Mouse (Mus musculus) heart, postnatal 0 days (tissue): Measurements from ENCODE around the gene 9930022D16Rik. TPM values are rescaled to one million over a fixed set of nuclear protein-coding genes. Genes with fewer than 3 reads are reported as not detected.
A peak's percentile ranks its signal among the peaks of the same experiment; 100 is the strongest.

Source experiments
- ATAC-seq: fragments of 200-750 bp; cut with Nextera tagmentation; 2 replicates; pipeline ENCODE4 v1.8.0; 2017; ENCODE audit warnings: low read depth, moderate number of reproducible peaks, moderate library complexity; ENCODE audit not compliant: insufficient read depth
- DNase-seq: peaks from one replicate; pipeline ENCODE4 v3.0.0-alpha.2; 2016; ENCODE audit warnings: low spot score
- H3K27ac ChIP-seq: fragments of 300-500 bp; sonication (generic); 2 replicates; pipeline ENCODE4 v1.5.1; 2014; ENCODE audit warnings: low read depth, mild to moderate bottlenecking
- H3K27me3 ChIP-seq: fragments of 300-500 bp; sonication (generic); 2 replicates; pipeline ENCODE4 v1.6.1; 2014; ENCODE audit warnings: low read length, mixed read lengths; ENCODE audit not compliant: control insufficient read depth, insufficient read depth
- H3K36me3 ChIP-seq: fragments of 300-500 bp; sonication (generic); replicated peaks from 2 replicates; pipeline ENCODE4 v1.6.1; 2014; ENCODE audit warnings: low read length, mixed read lengths; ENCODE audit not compliant: control insufficient read depth, insufficient read depth
- H3K4me1 ChIP-seq: fragments of 300-500 bp; sonication (generic); 2 replicates; pipeline ENCODE4 v1.6.1; 2014; ENCODE audit warnings: antibody characterized with exemption; ENCODE audit not compliant: control insufficient read depth, insufficient read depth
- H3K4me2 ChIP-seq: fragments of 300-500 bp; sonication (generic); 2 replicates; pipeline ENCODE4 v1.6.1; 2014; ENCODE audit warnings: low read depth, mild to moderate bottlenecking, low read length, moderate library complexity
- H3K4me3 ChIP-seq: fragments of 300-500 bp; sonication (generic); 2 replicates; pipeline ENCODE4 v1.5.1; 2014; ENCODE audit warnings: low read depth, low read length
- H3K9ac ChIP-seq: fragments of 300-500 bp; sonication (generic); replicated peaks from 2 replicates; pipeline ENCODE4 v1.6.1; 2014; ENCODE audit warnings: low read depth, low read length, mixed read lengths
- H3K9me3 ChIP-seq: fragments of 300-500 bp; sonication (generic); replicated peaks from 2 replicates; pipeline ENCODE4 v1.6.1; 2016; ENCODE audit warnings: low read length; ENCODE audit not compliant: control insufficient read depth
- CTCF ChIP-seq: IDR thresholded peaks from 2 replicates; pipeline ENCODE4 v1.5.1; 2016; ENCODE audit warnings: antibody characterized with exemption, control low read depth, low read depth
- EP300 ChIP-seq: IDR thresholded peaks from 2 replicates; pipeline ENCODE4 v1.6.1; 2016; ENCODE audit warnings: antibody characterized with exemption, low read depth
- WGBS: fragments of 180-500 bp; shearing (Covaris S2); extraction: QIAGEN DNeasy Blood & Tissue Kit; methylation state at CpG from one replicate; pipeline ENCODE4 v1.1.7; 2014; 5-methylcytosine and 5-hydroxymethylcytosine counted together
- polyA plus RNA-seq: library from polyadenylated mRNA; unstranded; fragments of >200 nt; fragmentation: Nextera tagmentation; extraction: Ambion mirVana; gene quantifications from 2 replicates; pipeline ENCODE4 v1.2.1, GENCODE M21; 2015
- total RNA-seq: library from RNA; depleted of rRNA; stranded (reverse); fragments of >200 nt; gene quantifications from 2 replicates; pipeline ENCODE4 v1.2.3, GENCODE M21; 2014; ENCODE audit warnings: low replicate concordance

9930022D16Rik gene
- total and polyA plus RNA-seq, 2 experiments from 2014 or later, result not detected

DNA sequence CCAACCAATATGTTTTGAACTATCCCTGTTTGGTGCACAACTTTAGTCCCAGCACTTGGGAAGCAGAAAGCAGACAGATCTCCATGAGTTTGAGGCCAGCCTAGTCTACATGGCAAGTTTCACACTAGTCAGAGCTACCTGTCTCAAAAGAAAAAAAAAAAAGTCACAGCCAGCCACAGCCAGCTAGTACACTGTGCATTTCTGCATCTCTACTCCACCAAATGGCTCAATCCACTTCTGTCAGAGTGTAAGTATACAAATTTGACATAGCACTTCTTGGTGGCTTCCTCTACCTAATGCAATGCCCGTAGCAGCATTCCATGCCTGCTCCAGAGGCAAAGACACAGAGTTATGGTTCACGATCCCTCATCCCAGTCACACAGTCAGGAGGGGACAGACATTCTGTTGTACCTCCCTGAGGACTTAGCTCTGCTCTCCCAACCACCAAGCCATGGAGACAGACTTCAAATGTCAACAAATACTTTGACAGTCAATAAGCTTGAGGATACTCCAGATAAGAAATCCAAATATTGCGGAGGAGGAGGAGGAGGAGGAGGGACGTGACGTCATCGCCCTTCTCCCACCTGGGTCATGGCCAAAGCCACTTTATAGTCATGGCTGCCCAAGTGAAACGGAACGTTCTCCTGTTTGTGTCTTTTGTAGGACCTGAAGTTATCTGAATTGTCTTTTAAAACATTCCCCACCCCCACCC is 3.1 kb downstream of the 9930022D16Rik start:
- H3K27ac ChIP-seq, result no peak overlapping the region
- no peak for ATAC-seq
- H3K4me1 ChIP-seq, result no peaks in the 10 kb centered on the region
- no peak for DNase-seq
- no peak overlapping the region for H3K4me3 ChIP-seq
- H3K36me3 ChIP-seq, result no peaks in the 10 kb centered on the region
- H3K9ac ChIP-seq, result no peak overlapping the region
- H3K27me3 ChIP-seq, result no peaks in the 10 kb centered on the region
- TF ChIP-seq EP300 (no peak), CTCF (no peak)
- no peak overlapping the region for H3K4me2 ChIP-seq
- 52% methylated on average over 8 of the region's 8 CpGs for WGBS
- no peaks in the 10 kb centered on the region for H3K9me3 ChIP-seq

DNA sequence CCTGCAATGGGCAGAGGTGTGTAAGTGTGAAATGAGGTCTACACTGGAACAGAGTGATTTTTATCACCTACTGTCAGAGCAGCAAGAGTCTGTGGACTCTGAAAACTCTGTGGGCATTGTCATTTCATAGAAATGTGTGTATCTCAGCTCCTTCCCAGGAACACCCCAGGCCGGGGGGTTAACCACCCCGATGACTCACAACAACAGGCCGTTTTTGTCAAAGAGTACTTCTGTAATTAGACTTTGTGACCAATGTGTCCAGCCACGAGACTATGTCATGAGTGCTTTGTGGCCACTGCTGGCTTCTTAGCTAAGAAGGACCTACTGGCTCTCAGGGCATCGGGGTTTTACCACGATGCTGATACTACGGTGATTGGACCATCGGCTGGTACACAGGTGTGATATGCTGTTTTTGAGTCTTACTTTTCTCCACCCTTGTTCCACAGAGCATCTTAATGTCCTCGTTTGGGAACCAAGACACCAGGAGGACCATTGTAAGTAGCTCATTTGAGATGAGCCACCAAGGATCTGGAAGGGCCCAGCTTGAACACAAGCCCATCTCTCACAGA is 3.8 kb downstream of the 9930022D16Rik start:
- no peak for ATAC-seq
- H3K9ac ChIP-seq, result no peak overlapping the region
- TF ChIP-seq EP300 (no peak), CTCF (no peak)
- H3K9me3 ChIP-seq, result peaks cover 5% of the 10 kb centered on the region; the same call in 1 of the 2 replicates
- no peaks in the 10 kb centered on the region for H3K36me3 ChIP-seq
- H3K27me3 ChIP-seq, result no peaks in the 10 kb centered on the region
- no peak for DNase-seq
- no peak overlapping the region for H3K4me3 ChIP-seq
- H3K4me1 ChIP-seq, result no peaks in the 10 kb centered on the region
- no peak overlapping the region for H3K27ac ChIP-seq
- H3K4me2 ChIP-seq, result no peak overlapping the region
- 78% methylated on average over 9 of the region's 9 CpGs for WGBS

GRCm38 (mm10) chr11:109419461-109419860 is 5.7 kb downstream of the 9930022D16Rik start:
- no peak overlapping the region for H3K4me3 ChIP-seq
- H3K27me3 ChIP-seq, result no peaks in the 10 kb centered on the region
- TF ChIP-seq CTCF (no peak), EP300 (no peak)
- 51% methylated on average over 4 of the region's 4 CpGs for WGBS
- no peak overlapping the region for H3K27ac ChIP-seq
- no peak for DNase-seq
- H3K9ac ChIP-seq, result no peak overlapping the region
- no peak for ATAC-seq
- no peaks in the 10 kb centered on the region for H3K36me3 ChIP-seq
- no peaks in the 10 kb centered on the region for H3K4me1 ChIP-seq
- no peak overlapping the region for H3K4me2 ChIP-seq
- peaks cover 5% of the 10 kb centered on the region; the same call in 1 of the 2 replicates for H3K9me3 ChIP-seq

DNA sequence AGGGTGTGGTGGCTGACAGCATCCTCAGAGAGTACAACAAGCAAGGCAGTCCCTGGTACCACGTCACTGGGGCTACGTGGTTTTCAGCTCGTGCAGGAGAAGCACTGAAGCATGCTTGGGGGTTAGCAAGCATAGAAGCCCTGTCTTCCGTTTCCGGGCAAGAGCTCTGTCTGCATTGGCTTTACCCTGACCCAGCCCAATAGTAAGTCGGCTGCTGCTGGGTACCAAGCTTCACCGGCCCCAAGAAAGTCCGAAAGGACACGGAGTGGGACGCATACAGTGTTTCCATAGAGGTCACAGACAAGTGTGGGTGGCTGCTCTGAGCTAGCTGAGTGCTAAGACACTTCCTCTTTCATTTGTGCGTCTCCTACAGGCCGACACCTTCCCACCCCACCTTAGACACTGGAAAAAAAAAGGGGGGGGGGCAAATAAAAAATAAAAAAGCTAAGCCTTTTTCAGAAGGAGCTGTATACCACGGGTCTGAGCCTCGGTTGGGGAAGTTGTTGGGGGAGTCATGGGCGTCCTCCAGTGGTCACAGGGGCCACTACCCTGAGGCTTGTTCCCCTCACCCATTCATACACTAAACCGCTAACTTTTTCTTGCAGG is 6.3 kb downstream of the 9930022D16Rik start:
- H3K27ac ChIP-seq, result no peak overlapping the region
- H3K4me3 ChIP-seq, result 0 out of 2 replicates have a peak overlapping the region, but pooled peaks have one; percentile 2
- TF ChIP-seq CTCF (no peak), EP300 (no peak)
- 36% methylated on average over 16 of the region's 16 CpGs for WGBS
- peaks cover 5% of the 10 kb centered on the region; the same call in 1 of the 2 replicates for H3K9me3 ChIP-seq
- no peaks in the 10 kb centered on the region for H3K36me3 ChIP-seq
- DNase-seq, result no peak
- no peak for ATAC-seq
- H3K4me1 ChIP-seq, result no peaks in the 10 kb centered on the region
- no peak overlapping the region for H3K9ac ChIP-seq
- no peaks in the 10 kb centered on the region for H3K27me3 ChIP-seq
- H3K4me2 ChIP-seq, result peak overlapping the region; percentile 43

GRCm38 (mm10) chr11:109420567-109420962 is 6.8 kb downstream of the 9930022D16Rik start:
- no peak for TF ChIP-seq CTCF
- no peak for TF ChIP-seq EP300
- no peaks in the 10 kb centered on the region for H3K36me3 ChIP-seq
- H3K27ac ChIP-seq, result no peak overlapping the region
- 83% methylated on average over 14 of the region's 14 CpGs for whole genome bisulfite sequencing
- H3K4me1 ChIP-seq, result no peaks in the 10 kb centered on the region
- ATAC-seq, result no peak
- no peak for DNase-seq
- peaks cover 5% of the 10 kb centered on the region; the same call in 1 of the 2 replicates for H3K9me3 ChIP-seq
- H3K4me2 ChIP-seq, result peak overlapping the region; percentile 43; the same call in 1 of the 2 replicates
- no peak overlapping the region for H3K9ac ChIP-seq
- no peaks in the 10 kb centered on the region for H3K27me3 ChIP-seq
- H3K4me3 ChIP-seq, result no peak overlapping the region
